Comparison of ENCODE assay signal across 8 mouse cellular contexts in the genomic region with DNA sequence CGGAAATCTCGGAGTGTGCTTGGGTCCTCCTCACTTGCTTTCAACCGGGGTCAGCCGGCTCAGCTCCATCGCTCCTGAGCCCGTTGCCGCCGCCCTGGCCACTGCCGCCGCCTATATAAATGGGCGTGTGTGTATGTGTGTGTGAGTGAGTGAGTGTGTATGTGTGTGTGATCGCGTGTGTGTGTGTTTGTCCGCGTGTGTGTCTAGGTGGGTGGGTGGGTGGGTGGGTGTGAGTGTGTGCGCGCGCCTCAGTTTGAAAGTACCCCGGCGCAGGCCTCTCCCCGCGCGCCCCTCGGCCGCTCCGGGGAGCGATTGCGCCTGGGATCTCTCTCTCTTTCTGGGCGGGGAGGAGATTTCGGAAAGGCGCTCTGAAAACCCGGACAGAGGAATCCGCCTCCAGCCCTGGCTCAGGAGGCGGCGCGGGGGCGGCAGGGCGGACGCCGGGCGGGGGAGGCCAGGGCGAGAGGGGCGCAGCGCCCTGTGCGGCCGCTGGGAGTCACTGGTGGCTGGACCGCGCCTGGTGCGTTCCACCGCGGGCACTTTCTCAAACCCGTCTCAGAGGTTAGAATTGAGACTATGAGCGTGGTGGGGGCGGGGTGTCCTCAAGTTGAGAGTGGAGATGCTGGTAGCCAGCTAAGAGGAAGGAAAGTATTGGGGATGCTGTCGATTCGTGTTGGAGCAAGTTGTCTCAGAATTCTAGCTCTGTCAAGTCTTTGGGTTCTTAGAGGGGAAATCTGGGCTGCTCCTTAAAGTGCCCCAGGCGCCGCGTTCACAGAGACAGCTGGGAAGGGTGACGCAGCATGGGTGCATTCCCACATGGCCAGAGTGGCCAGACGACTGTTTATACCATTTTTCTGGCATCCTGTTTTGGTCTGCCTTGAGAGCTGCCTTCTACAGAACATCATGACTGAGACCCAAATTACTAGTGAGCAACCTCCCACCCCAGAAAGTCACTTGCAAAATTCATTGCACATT. TPM values are rescaled to one million over a fixed set of nuclear protein-coding genes. Genes with fewer than 3 reads are reported as not detected.
DNase-seq lines count a peak whose midpoint lies in the region; ATAC-seq lines count a peak whose summit lies in the region.

A gene (minus strand): TSS at position 94 of the 975 bp plus-strand sequence.

- intact Hi-C loops in gastrocnemius, postnatal 36 days (cut with DNase I): loop anchor here (10.0 kb wide), 2 partner anchors 125 to 135 kb away; no protein-coding TSS in a partner anchor
- intact Hi-C loops in left cerebral cortex, postnatal 36 days (cut with DNase I): loop anchor here (10.0 kb wide), 1 partner anchor 175 kb away; no protein-coding TSS in a partner anchor

- peak within 1 kb of the TSS; percentile 53 for H3K4me2 ChIP-seq in intestine, embryonic 14.5 days (ENCODE audit: low read length)

- H3K9me3 ChIP-seq in intestine, embryonic 14.5 days (ENCODE audit: control insufficient read depth, low read length): no peaks in the 10 kb centered on the region

- ATAC-seq in intestine, embryonic 14.5 days (replicated peaks; ENCODE audit: low FRiP score, low TSS enrichment, low read depth): peak; percentile 90

- no peak within 1 kb of the TSS for H3K27ac ChIP-seq in intestine, embryonic 14.5 days (ENCODE audit: low read depth)

- peaks cover 2% of the 10 kb centered on the region for H3K27me3 ChIP-seq in intestine, embryonic 14.5 days (replicated peaks; ENCODE audit: control insufficient read depth, insufficient read depth, low read length)

- peak within 1 kb of the TSS; percentile 48 for H3K9ac ChIP-seq in intestine, embryonic 14.5 days (ENCODE audit: low read length)

- DNase-seq in layer of hippocampus, adult 18-20 months (ENCODE audit: low spot score in 2 of 2): peak; percentile 19 to 21
- no peak for DNase-seq in layer of hippocampus, adult 9-10 months (ENCODE audit: low spot score)
- DNase-seq in embryo, embryonic 10.5 days (ENCODE audit: low spot score): peak; percentile 83
- peak; percentile 21 to 47 for DNase-seq in gastrocnemius, postnatal 36 days
- peak; percentile 73 for DNase-seq in intestine, embryonic 14.5 days (ENCODE audit: low spot score)
- DNase-seq in left cerebral cortex, postnatal 36 days (ENCODE audit: low spot score in 2 of 2): peak; percentile 24 to 33
- peak; percentile 84 for DNase-seq in mesoderm, embryonic 11.5 days (ENCODE audit: low read depth, low spot score)
- peak; percentile 7 to 13 for DNase-seq in right cerebral cortex, postnatal 36 days (ENCODE audit: low spot score in 2 of 2)

- H3K4me3 ChIP-seq in intestine, embryonic 14.5 days (ENCODE audit: low read depth, low read length): peak within 1 kb of the TSS; percentile 55

- WGBS in intestine, embryonic 14.5 days: 15% methylated on average over 51 of the region's 61 CpGs

- no peaks in the 10 kb centered on the region for H3K4me1 ChIP-seq in intestine, embryonic 14.5 days (replicated peaks; ENCODE audit: control insufficient read depth, insufficient read depth, low read length)

- no peaks in the 10 kb centered on the region for H3K36me3 ChIP-seq in intestine, embryonic 14.5 days (ENCODE audit: control insufficient read depth, insufficient read depth, low read length)

RNA-seq across cellular contexts. Expression of the gene that starts here (rescaled TPM):
- total RNA-seq in layer of hippocampus, adult 18-20 months (2021): 1 to 10 TPM; 2.3 to 2.6 TPM
- total RNA-seq in gastrocnemius, postnatal 36 days (2021): under 1 TPM; 0.28 to 0.52 TPM
- polyA plus RNA-seq in intestine, embryonic 14.5 days (2014; fragmentation: Nextera tagmentation; extraction: Ambion mirVana): 2.0 and 2.5 TPM in 2 replicates
- total RNA-seq in left cerebral cortex, postnatal 36 days (2021): 1 to 10 TPM; 2.4 to 4.7 TPM

Comparison
In these comparisons a context has a peak if more than half of its experiments do, and no peak if none do; other contexts are left out.
1. Peak in DNase-seq in gastrocnemius, postnatal 36 days; RNA of the gene not detected or under 1 TPM.